Comparison of ENCODE assay signal across 16 mouse cellular contexts in the genomic region with DNA sequence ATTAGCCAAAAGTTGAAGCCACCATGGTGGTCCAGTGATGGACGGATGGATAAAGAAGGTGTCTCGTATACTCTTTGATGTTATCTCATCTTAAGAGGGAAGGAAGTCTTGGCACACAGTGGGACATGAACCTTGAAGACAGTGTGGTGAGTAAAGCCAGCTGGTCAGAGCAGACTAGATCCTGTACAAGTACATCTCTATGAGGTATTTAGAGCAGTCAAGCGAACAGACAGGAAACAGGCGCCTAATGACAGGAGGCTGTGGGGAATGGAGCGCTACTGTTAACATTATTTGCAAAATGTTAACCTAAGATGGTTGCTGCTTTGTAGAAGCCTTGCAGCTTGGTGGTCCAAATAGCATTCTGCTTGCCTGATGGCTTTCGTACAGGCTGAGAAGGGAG.
"Had no signal": no experiment of that assay in that cellular context is flagged by ENCODE, and none has a peak within 500 bp of the region (broad histone marks: within the 10 kb centered on the region; RNA-seq: fewer than 3 reads in every experiment).

No protein-coding gene starts in this region.

- H3K27me3 ChIP-seq: neural tube, embryonic 15.5 days had no signal

- H3K27ac ChIP-seq: layer of hippocampus, adult 2 months; limb, embryonic 13.5 days; liver, embryonic 14.5 days; midbrain, embryonic 10.5 days; neural tube, embryonic 15.5 days had no signal

- H3K36me3 ChIP-seq: limb, embryonic 13.5 days; midbrain, embryonic 10.5 days; neural tube, embryonic 15.5 days had no signal

- H3K4me1 ChIP-seq: limb, embryonic 13.5 days; midbrain, embryonic 10.5 days; neural tube, embryonic 15.5 days had no signal

- H3K4me2 ChIP-seq: limb, embryonic 13.5 days; neural tube, embryonic 15.5 days had no signal

- H3K9ac ChIP-seq: limb, embryonic 13.5 days; liver, embryonic 14.5 days; neural tube, embryonic 15.5 days had no signal

- H3K4me3 ChIP-seq: layer of hippocampus, adult 2 months; limb, embryonic 13.5 days; midbrain, embryonic 10.5 days; myocyte; neural tube, embryonic 15.5 days had no signal

- ATAC-seq: hindbrain, embryonic 16.5 days; inflammation-experienced regulatory T-cells, adult 6 months had no signal

- H3K9me3 ChIP-seq: limb, embryonic 13.5 days; midbrain, embryonic 10.5 days; neural tube, embryonic 15.5 days had no signal

- DNase-seq: kidney, adult 18-20 months; lung, adult 18-20 months; lung, postnatal 36 days; midbrain, embryonic 14.5 days; right cerebral cortex, adult 18-20 months; right cerebral cortex, postnatal 25 days; thymus, adult 2 months; thymus, postnatal 25 days had no signal
